Mouse (Mus musculus) limb, embryonic 14.5 days (tissue): Measurements from ENCODE around the gene Cdc26. TPM values are rescaled to one million over a fixed set of nuclear protein-coding genes. Genes with fewer than 3 reads are reported as not detected.
A peak's percentile ranks its signal among the peaks of the same experiment; 100 is the strongest.

Experiments
- ATAC-seq: fragments of 200-750 bp; cut with Nextera tagmentation; 2 replicates; pipeline ENCODE4 v1.8.0; 2017; ENCODE audit warnings: low read depth, moderate number of reproducible peaks, moderate TSS enrichment; ENCODE audit not compliant: low FRiP score
- DNase-seq: peaks from one replicate; pipeline ENCODE4 v3.0.0-alpha.2; 2015; ENCODE audit warnings: low spot score
- H3K27ac ChIP-seq: fragments of 300-500 bp; sonication (generic); replicated peaks from 2 replicates; pipeline ENCODE4 v1.5.1; 2014; ENCODE audit warnings: low read depth, mild to moderate bottlenecking, low read length, moderate library complexity, mixed read lengths
- H3K27me3 ChIP-seq: fragments of 300-500 bp; sonication (generic); 2 replicates; pipeline ENCODE4 v1.6.1; 2014; ENCODE audit warnings: low read length, mixed read lengths; ENCODE audit not compliant: control insufficient read depth, insufficient read depth
- H3K36me3 ChIP-seq: fragments of 300-500 bp; sonication (generic); 2 replicates; pipeline ENCODE4 v1.6.1; 2014; ENCODE audit warnings: mild to moderate bottlenecking, low read length, moderate library complexity, mixed read lengths; ENCODE audit not compliant: control insufficient read depth, insufficient read depth
- H3K4me1 ChIP-seq: fragments of 300-500 bp; sonication (generic); 2 replicates; pipeline ENCODE4 v1.6.1; 2014; ENCODE audit warnings: antibody characterized with exemption, low read length, mixed read lengths; ENCODE audit not compliant: control insufficient read depth, insufficient read depth
- H3K4me2 ChIP-seq: fragments of 300-500 bp; sonication (generic); replicated peaks from 2 replicates; pipeline ENCODE4 v1.6.1; 2014; ENCODE audit warnings: low read depth, mild to moderate bottlenecking, low read length, moderate library complexity; ENCODE audit not compliant: severe bottlenecking
- H3K4me3 ChIP-seq: fragments of 300-500 bp; sonication (generic); replicated peaks from 2 replicates; pipeline ENCODE4 v1.5.1; 2014; ENCODE audit warnings: low read length
- H3K9ac ChIP-seq: fragments of 300-500 bp; sonication (generic); 2 replicates; pipeline ENCODE4 v1.6.1; 2014; ENCODE audit warnings: mild to moderate bottlenecking, low read depth, low read length, moderate library complexity; ENCODE audit not compliant: severe bottlenecking
- H3K9me3 ChIP-seq: fragments of 300-500 bp; sonication (generic); 2 replicates; pipeline ENCODE4 v1.6.1; 2016; ENCODE audit warnings: low read length; ENCODE audit not compliant: control insufficient read depth
- POLR2A ChIP-seq: fragments of 200-500 bp; IDR thresholded peaks from 2 replicates; pipeline ENCODE4 v1.8.0; 2012; ENCODE audit warnings: inconsistent platforms, mild to moderate bottlenecking, moderate library complexity, borderline replicate concordance; ENCODE audit not compliant: insufficient read depth, insufficient read length; ENCODE audit errors: extremely low read depth
- WGBS: fragments of 180-500 bp; shearing (Covaris S2); extraction: QIAGEN DNeasy Blood & Tissue Kit; methylation state at CpG from one replicate; pipeline ENCODE4 v1.1.7; 2014; 5-methylcytosine and 5-hydroxymethylcytosine counted together
- polyA plus RNA-seq, 2 experiments: library from polyadenylated mRNA; depleted of rRNA in 1 of 2; stranded (reverse) in 1 of 2; unstranded in 1 of 2; fragments of >200 nt; fragmentation: Nextera tagmentation in 1 of 2; extraction: Ambion mirVana in 1 of 2; gene quantifications; 2 replicates each; pipeline versions ENCODE4 v1.2.1 to v1.2.3; 2012 to 2014

The Cdc26 gene
- polyA plus RNA-seq (2012; rRNA removed), result 114 and 146 TPM in 2 replicates
- 184 and 190 TPM in 2 replicates for polyA plus RNA-seq (2014; fragmentation: Nextera tagmentation; extraction: Ambion mirVana)

DNA sequence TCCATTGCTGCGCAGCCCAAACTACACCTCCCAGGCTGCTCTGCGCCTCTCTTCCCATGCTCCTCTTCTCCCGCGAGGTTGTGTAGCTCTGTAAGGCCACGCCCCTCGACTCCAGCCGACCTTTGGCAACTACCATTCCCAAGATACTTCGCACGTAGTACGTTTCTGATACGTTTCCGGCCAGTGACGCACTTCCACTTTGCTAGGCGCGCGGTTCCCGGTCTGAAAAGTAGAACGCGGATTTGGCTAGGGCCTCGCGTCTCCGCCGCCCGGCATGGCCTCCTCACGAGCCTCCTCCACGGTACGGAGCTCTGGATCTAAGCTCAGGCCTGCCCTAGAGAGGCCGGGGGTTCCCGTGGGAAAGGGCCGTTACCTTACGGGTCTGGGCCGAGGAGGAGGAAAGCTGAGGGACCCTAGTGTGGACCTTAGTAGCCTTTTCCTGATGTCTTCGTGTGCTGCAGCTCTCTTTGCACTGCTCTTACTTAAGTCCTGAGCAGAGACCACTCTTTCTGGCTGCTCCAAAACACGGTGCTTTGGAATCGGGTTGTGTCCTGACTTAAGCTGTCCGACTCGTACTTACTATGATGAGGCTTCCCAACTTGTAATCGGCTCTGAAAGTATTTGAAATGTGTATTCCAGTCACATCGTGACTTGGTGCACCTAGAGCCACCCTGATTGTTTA is at the start of gene Cdc26, which contains the start of gene Prpf4:
TSS of gene Cdc26 (minus strand) at position 42 of the 682 bp plus-strand sequence.
TSS of gene Prpf4 (plus strand) at position 197 of the 682 bp plus-strand sequence.
- H3K4me1 ChIP-seq, result peaks cover 18% of the 10 kb centered on the region; the same call in 1 of the 2 replicates
- H3K9ac ChIP-seq, result peak within 1 kb of the TSS; percentile 76
- H3K9me3 ChIP-seq, result no peaks in the 10 kb centered on the region
- H3K27ac ChIP-seq, result peak within 1 kb of the TSS; percentile 87
- whole genome bisulfite sequencing, result under 1% methylated on average over 39 of the region's 39 CpGs
- 0 out of 2 replicates have a peak, but pooled peaks have one; percentile 26 for TF ChIP-seq POLR2A
- no peaks in the 10 kb centered on the region for H3K27me3 ChIP-seq
- DNase-seq (peak; percentile 100), ATAC-seq (peak; percentile 99)
- H3K36me3 ChIP-seq, result peaks cover 41% of the 10 kb centered on the region
- peak within 1 kb of the TSS; percentile 62 for H3K4me3 ChIP-seq
- peak within 1 kb of the TSS; percentile 69 for H3K4me2 ChIP-seq

DNA sequence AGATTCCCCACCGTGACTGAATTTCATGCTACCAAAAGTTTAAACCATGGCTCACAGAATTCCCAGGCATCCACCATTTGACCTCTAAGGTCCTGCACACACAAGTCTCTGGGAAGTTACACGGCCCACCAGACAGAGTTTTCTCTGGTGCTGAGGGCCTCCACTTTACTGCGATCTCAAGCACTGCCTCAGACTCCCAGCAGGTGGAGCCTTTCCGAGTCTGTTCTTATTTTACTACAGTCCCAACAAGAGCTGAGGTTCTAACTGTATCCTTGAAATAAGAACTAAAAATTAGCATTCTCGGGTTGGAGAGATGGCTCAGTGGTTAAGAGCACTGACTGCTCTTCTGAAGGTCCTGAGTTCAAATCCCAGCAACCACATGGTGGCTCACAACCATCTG is 46.6 kb upstream of the Cdc26 start:
- peak; percentile 37 for DNase-seq
- WGBS, result 55% methylated on average over 5 of the region's 5 CpGs

DNA sequence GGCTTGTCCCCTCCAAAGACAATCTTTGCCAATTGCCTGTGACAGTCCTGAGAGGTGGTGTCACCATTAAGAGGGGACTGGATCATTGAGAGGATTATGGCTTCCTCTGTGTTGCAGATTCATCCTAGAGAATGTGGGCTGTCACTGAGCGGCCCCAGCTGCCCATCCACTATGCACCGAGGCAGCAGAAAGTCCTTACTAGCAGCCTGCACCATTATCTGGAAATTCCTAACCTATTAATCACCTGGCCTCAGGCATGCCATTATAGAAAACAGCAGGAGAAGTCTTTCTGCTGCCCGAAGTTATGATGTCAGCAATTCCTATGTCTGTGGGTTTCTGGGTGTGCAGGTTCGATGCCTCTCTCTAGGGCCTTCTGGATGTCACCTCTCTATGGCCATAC is 32.5 kb upstream of the Cdc26 start:
- no peaks in the 10 kb centered on the region for H3K36me3 ChIP-seq
- no peak overlapping the region for H3K4me3 ChIP-seq
- DNase-seq (no peak), ATAC-seq (no peak)
- H3K4me1 ChIP-seq, result no peaks in the 10 kb centered on the region
- WGBS, result 64% methylated on average over 4 of the region's 4 CpGs
- H3K4me2 ChIP-seq, result no peak overlapping the region
- H3K9me3 ChIP-seq, result no peaks in the 10 kb centered on the region
- H3K9ac ChIP-seq, result no peak overlapping the region
- no peak overlapping the region for H3K27ac ChIP-seq
- no peak for TF ChIP-seq POLR2A
- H3K27me3 ChIP-seq, result no peaks in the 10 kb centered on the region

More for the DNA sequence above, 46.6 kb upstream of the Cdc26 start:
- ATAC-seq, result 0 out of 2 replicates have a peak, but pooled peaks have one; percentile 65
- no peak overlapping the region for H3K4me3 ChIP-seq
- no peak overlapping the region for H3K27ac ChIP-seq
- H3K9ac ChIP-seq, result no peak overlapping the region
- no peaks in the 10 kb centered on the region for H3K27me3 ChIP-seq
- TF ChIP-seq POLR2A, result no peak
- no peaks in the 10 kb centered on the region for H3K4me1 ChIP-seq
- H3K9me3 ChIP-seq, result no peaks in the 10 kb centered on the region
- no peaks in the 10 kb centered on the region for H3K36me3 ChIP-seq
- H3K4me2 ChIP-seq, result no peak overlapping the region

DNA sequence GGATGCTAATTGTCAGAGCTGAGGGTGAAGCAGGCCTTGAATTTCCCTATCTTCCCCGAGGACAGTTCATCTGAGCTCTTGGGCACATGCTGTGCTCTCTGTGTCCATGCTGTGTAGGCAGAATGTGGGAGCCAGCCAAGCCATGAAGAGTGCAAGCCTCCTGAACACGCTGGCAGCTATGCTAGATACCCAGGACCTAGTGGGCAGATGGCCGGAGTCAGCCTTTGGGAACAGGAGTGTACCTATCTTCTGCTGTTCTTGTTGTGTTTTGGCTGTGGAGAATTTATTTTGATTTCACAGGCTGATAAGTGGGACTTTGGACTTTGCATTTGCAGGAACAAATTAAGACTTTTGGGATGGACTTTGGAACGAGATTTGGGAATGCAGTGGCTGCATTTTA is 32.1 kb upstream of the Cdc26 start:
- H3K27ac ChIP-seq, result no peak overlapping the region
- DNase-seq, result no peak
- H3K4me1 ChIP-seq, result no peaks in the 10 kb centered on the region
- ATAC-seq, result no peak
- H3K4me3 ChIP-seq, result no peak overlapping the region
- H3K9ac ChIP-seq, result no peak overlapping the region
- H3K4me2 ChIP-seq, result no peak overlapping the region
- TF ChIP-seq POLR2A, result no peak
- no peaks in the 10 kb centered on the region for H3K9me3 ChIP-seq
- 78% methylated on average over 4 of the region's 4 CpGs for WGBS
- no peaks in the 10 kb centered on the region for H3K27me3 ChIP-seq
- no peaks in the 10 kb centered on the region for H3K36me3 ChIP-seq

DNA sequence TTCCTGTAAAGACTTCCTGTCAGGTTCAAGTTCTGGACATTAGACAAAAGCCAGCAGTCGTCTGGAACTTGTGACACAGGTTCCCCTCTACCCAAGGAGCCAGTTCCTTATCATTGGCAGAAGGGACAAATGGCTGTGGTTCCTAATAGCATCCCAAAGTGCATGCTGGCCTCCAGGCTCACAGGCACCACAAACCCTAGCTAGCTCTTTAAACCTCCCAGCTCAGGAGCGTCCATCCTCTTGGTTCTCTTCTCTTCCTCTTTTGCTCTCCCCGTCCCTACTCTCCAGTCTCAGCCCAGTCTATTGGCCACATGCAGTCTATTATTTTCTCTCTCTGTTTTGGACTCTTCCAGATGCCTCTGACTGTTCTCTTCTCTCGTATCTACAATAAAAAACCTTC is 31.4 kb upstream of the Cdc26 start:
- no peaks in the 10 kb centered on the region for H3K27me3 ChIP-seq
- 55% methylated on average over 4 of the region's 4 CpGs for WGBS
- no peaks in the 10 kb centered on the region for H3K36me3 ChIP-seq
- H3K27ac ChIP-seq, result no peak overlapping the region
- H3K4me3 ChIP-seq, result no peak overlapping the region
- H3K4me1 ChIP-seq, result no peaks in the 10 kb centered on the region
- H3K9ac ChIP-seq, result no peak overlapping the region
- H3K9me3 ChIP-seq, result no peaks in the 10 kb centered on the region
- no peak for ATAC-seq
- no peak overlapping the region for H3K4me2 ChIP-seq
- no peak for DNase-seq
- no peak for TF ChIP-seq POLR2A
